Comparison of ENCODE assay signal across 15 mouse cellular contexts in genomic region chr4:95197077-95197711, GRCm38 (mm10).
DNase-seq lines count a peak whose midpoint lies in the region; ATAC-seq and TF ChIP-seq lines count a peak whose summit lies in the region.
"Had no signal": no experiment of that assay in that cellular context is flagged by ENCODE, and none has a peak within 500 bp of the region (broad histone marks: within the 10 kb centered on the region; RNA-seq: fewer than 3 reads in every experiment).

No protein-coding gene starts in this region.

- no peak for ATAC-seq in erythroblast, adult 5-6 weeks (replicated peaks; ENCODE audit: low FRiP score, poor library complexity, severe bottlenecking)
- ATAC-seq: liver, embryonic 12.5 days had no signal

- DNase-seq in layer of hippocampus, adult 2 months (ENCODE audit: low spot score in 2 of 2) = no peak
- DNase-seq in layer of hippocampus, postnatal 10 days (ENCODE audit: low spot score in 2 of 2) = no peak
- peak; percentile 26 for DNase-seq in thymus, postnatal 25 days
- no peak for DNase-seq in thymus, adult 18-20 months
- DNase-seq in cerebellum, adult 9-11 months = no peak
- DNase-seq: adrenal gland, adult 2 months; cerebellum, adult 11-12 months had no signal

- WGBS in macrophage (ENCODE audit: missing documents) = 27% methylated on average over 7 of the region's 7 CpGs

- TF ChIP-seq CTCF in layer of hippocampus, adult 2 months (conservative IDR thresholded peaks at IDR 0.05) = no peak

- peak overlapping the region; percentile 68; the same call in 1 of the 2 replicates for H3K27ac ChIP-seq in layer of hippocampus, adult 2 months
- peak overlapping the region; percentile 99 for H3K27ac ChIP-seq in macrophage
- H3K27ac ChIP-seq: embryonic facial prominence, embryonic 12.5 days; hindbrain, embryonic 13.5 days; liver, embryonic 12.5 days; neural tube, embryonic 13.5 days had no signal

- no peak overlapping the region for H3K4me3 ChIP-seq in layer of hippocampus, adult 2 months
- no peak overlapping the region for H3K4me3 ChIP-seq in macrophage (ENCODE audit: inconsistent target)
- H3K4me3 ChIP-seq: embryonic facial prominence, embryonic 12.5 days; heart, embryonic 12.5 days; hindbrain, embryonic 13.5 days; liver, embryonic 12.5 days; neural tube, embryonic 13.5 days had no signal

- H3K79me2 ChIP-seq in macrophage (ENCODE audit: inconsistent target) = peaks cover 17% of the 10 kb centered on the region; the same call in 1 of the 2 replicates

- H3K36me3 ChIP-seq in macrophage (ENCODE audit: inconsistent target) = no peaks in the 10 kb centered on the region
- H3K36me3 ChIP-seq: embryonic facial prominence, embryonic 12.5 days; G1E; heart, embryonic 12.5 days; hindbrain, embryonic 13.5 days; liver, embryonic 12.5 days; neural tube, embryonic 13.5 days had no signal
